Mouse (Mus musculus): ENCODE results near the gene Lnx2. TPM values are rescaled to one million over a fixed set of nuclear protein-coding genes. Genes with fewer than 3 reads are reported as not detected.

Gene Lnx2
- polyA plus RNA-seq, 1 experiment, result 3.7 TPM

- H3K36me3 ChIP-seq (ENCODE audit: control insufficient read depth, insufficient read depth), result no peaks in the 10 kb centered on the region
- H3K27me3 ChIP-seq (ENCODE audit: control insufficient read depth, insufficient read depth, insufficient read length), result no peaks in the 10 kb centered on the region
- TF ChIP-seq CEBPB (IDR thresholded peaks at IDR 0.05; ENCODE audit: low read depth) (no peak), MYOG (IDR thresholded peaks at IDR 0.05; ENCODE audit: control insufficient read depth, extremely low read depth, insufficient read length) (no peak), MAX (IDR thresholded peaks at IDR 0.05) (peak; percentile 35), FOSL1 (IDR thresholded peaks at IDR 0.05; ENCODE audit: insufficient read depth, low read length, poor library complexity, severe bottlenecking) (peak; percentile 21)
- no peaks in the 10 kb centered on the region for H3K79me3 ChIP-seq (ENCODE audit: low read depth)
- no peaks in the 10 kb centered on the region for H3K79me2 ChIP-seq (ENCODE audit: control insufficient read depth, insufficient read depth)
- H3K4me3 ChIP-seq (ENCODE audit: insufficient read depth, poor library complexity, severe bottlenecking), result peak overlapping the region; percentile 14
- no peak overlapping the region for H3ac ChIP-seq (ENCODE audit: control insufficient read depth, insufficient read length, low read depth)
Measured at GRCm38 (mm10) chr5:146993509-146993908, 82.9 kb downstream of the Lnx2 start.

GRCm38 (mm10) chr5:146989051-146989450 is 87.3 kb downstream of the Lnx2 start:
- Histone ChIP-seq H3K27me3 (ENCODE audit: control insufficient read depth, insufficient read depth, insufficient read length) (no peaks in the 10 kb centered on the region), H3K79me3 (ENCODE audit: low read depth) (no peaks in the 10 kb centered on the region), H3K4me3 (ENCODE audit: insufficient read depth, poor library complexity, severe bottlenecking) (no peak overlapping the region), H3K79me2 (ENCODE audit: control insufficient read depth, insufficient read depth) (no peaks in the 10 kb centered on the region), H3K36me3 (ENCODE audit: control insufficient read depth, insufficient read depth) (no peaks in the 10 kb centered on the region), H3ac (ENCODE audit: control insufficient read depth, insufficient read length, low read depth) (no peak overlapping the region)
- TF ChIP-seq MAX (IDR thresholded peaks at IDR 0.05), result no peak
- TF ChIP-seq CEBPB (IDR thresholded peaks at IDR 0.05; ENCODE audit: low read depth), result no peak
- no peak for TF ChIP-seq MYOG (IDR thresholded peaks at IDR 0.05; ENCODE audit: control insufficient read depth, extremely low read depth, insufficient read length)
- no peak for TF ChIP-seq MYOD1 (IDR thresholded peaks at IDR 0.05; ENCODE audit: control insufficient read depth, insufficient read length, low read depth)
- no peak for TF ChIP-seq CTCF (IDR thresholded peaks at IDR 0.05; ENCODE audit: control insufficient read depth, insufficient read depth, insufficient read length)
- TF ChIP-seq FOSL1 (IDR thresholded peaks at IDR 0.05; ENCODE audit: insufficient read depth, low read length, poor library complexity, severe bottlenecking), result no peak
- TF ChIP-seq USF1 (IDR thresholded peaks at IDR 0.05; ENCODE audit: low read depth), result no peak

DNA sequence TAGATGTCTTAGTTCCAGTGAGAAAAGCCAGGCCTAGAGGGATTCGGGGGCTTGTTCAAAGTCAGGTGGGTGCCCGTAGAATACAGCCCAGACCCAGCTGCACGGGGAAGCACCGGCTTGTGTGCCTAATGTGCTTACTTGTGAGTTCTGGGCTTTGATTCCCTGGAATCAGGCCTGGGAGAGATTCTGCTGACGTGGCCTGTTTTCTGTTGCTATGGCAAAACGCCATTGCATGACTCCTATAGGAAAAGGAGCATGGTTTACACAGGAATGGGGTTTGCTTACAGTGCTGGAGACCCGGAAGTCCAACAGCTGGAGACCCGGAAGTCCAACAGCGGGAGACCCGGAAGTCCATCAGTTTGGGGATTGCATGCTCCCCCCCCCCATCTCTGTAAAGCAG is 88.8 kb downstream of the Lnx2 start:
- Histone ChIP-seq H3K79me2 (ENCODE audit: control insufficient read depth, insufficient read depth) (no peaks in the 10 kb centered on the region), H3ac (ENCODE audit: control insufficient read depth, insufficient read length, low read depth) (no peak overlapping the region), H3K36me3 (ENCODE audit: control insufficient read depth, insufficient read depth) (no peaks in the 10 kb centered on the region), H3K79me3 (ENCODE audit: low read depth) (no peaks in the 10 kb centered on the region), H3K27me3 (ENCODE audit: control insufficient read depth, insufficient read depth, insufficient read length) (no peaks in the 10 kb centered on the region), H3K4me3 (ENCODE audit: insufficient read depth, poor library complexity, severe bottlenecking) (no peak overlapping the region)
- no peak for TF ChIP-seq MYOG (IDR thresholded peaks at IDR 0.05; ENCODE audit: control insufficient read depth, extremely low read depth, insufficient read length)
- TF ChIP-seq USF1 (IDR thresholded peaks at IDR 0.05; ENCODE audit: low read depth), result no peak
- TF ChIP-seq MAX (IDR thresholded peaks at IDR 0.05), result no peak
- no peak for TF ChIP-seq FOSL1 (IDR thresholded peaks at IDR 0.05; ENCODE audit: insufficient read depth, low read length, poor library complexity, severe bottlenecking)

DNA sequence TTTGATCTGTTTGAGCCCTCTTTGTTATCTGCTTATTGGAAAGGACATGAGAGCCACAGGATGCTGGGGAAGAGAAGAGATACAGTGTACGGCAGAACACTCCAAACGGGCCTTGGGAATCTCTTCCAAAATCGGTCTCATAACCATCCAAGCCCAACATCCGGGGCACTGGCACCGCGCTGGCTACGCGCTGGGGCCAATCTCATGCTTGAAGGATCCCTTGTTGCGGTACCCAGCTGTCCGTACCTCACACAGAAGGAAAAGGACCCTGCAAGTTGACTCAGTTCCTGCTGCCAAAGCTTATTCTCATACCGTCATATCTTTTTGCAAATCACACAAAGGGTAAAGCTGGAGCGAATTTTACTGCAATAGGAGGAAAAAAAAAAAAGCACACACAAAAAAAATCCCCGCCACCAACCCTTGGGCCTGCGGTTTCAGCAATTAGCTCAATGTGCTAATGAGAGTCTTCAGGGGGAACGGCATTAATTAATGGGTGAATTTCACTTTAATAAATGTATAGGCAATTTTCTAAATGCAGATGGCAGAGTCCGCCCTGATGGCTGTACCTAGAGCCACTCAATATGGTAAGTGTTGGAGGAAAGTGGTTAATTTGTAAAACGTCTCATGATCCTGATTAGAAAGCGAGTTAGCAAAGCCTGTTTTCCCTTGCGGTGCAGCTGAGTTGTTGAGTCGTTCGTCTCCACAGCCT is 90.5 kb downstream of the Lnx2 start:
- H3K36me3 ChIP-seq (ENCODE audit: control insufficient read depth, insufficient read depth), result no peaks in the 10 kb centered on the region
- H3K27me3 ChIP-seq (ENCODE audit: control insufficient read depth, insufficient read depth, insufficient read length), result peaks cover 9% of the 10 kb centered on the region
- TF ChIP-seq FOSL1 (IDR thresholded peaks at IDR 0.05; ENCODE audit: insufficient read depth, low read length, poor library complexity, severe bottlenecking) (no peak), MYOG (IDR thresholded peaks at IDR 0.05; ENCODE audit: control insufficient read depth, extremely low read depth, insufficient read length) (no peak), MAX (IDR thresholded peaks at IDR 0.05) (no peak), MYOD1 (IDR thresholded peaks at IDR 0.05; ENCODE audit: control insufficient read depth, insufficient read length, low read depth) (no peak)
- H3K4me3 ChIP-seq (ENCODE audit: insufficient read depth, poor library complexity, severe bottlenecking), result no peak overlapping the region
- H3K79me2 ChIP-seq (ENCODE audit: control insufficient read depth, insufficient read depth), result no peaks in the 10 kb centered on the region
- no peak overlapping the region for H3ac ChIP-seq (ENCODE audit: control insufficient read depth, insufficient read length, low read depth)
- H3K79me3 ChIP-seq (ENCODE audit: low read depth), result no peaks in the 10 kb centered on the region

- Histone ChIP-seq H3K4me3 (ENCODE audit: insufficient read depth, poor library complexity, severe bottlenecking) (no peak overlapping the region), H3K79me3 (ENCODE audit: low read depth) (no peaks in the 10 kb centered on the region), H3ac (ENCODE audit: control insufficient read depth, insufficient read length, low read depth) (no peak overlapping the region), H3K79me2 (ENCODE audit: control insufficient read depth, insufficient read depth) (no peaks in the 10 kb centered on the region), H3K27me3 (ENCODE audit: control insufficient read depth, insufficient read depth, insufficient read length) (peaks cover 9% of the 10 kb centered on the region), H3K36me3 (ENCODE audit: control insufficient read depth, insufficient read depth) (no peaks in the 10 kb centered on the region)
- TF ChIP-seq CTCF (IDR thresholded peaks at IDR 0.05; ENCODE audit: control insufficient read depth, insufficient read depth, insufficient read length) (peak; percentile 82), MAX (IDR thresholded peaks at IDR 0.05) (no peak), FOSL1 (IDR thresholded peaks at IDR 0.05; ENCODE audit: insufficient read depth, low read length, poor library complexity, severe bottlenecking) (no peak)
Measured at GRCm38 (mm10) chr5:146983216-146983615, 93.2 kb downstream of the Lnx2 start.

DNA sequence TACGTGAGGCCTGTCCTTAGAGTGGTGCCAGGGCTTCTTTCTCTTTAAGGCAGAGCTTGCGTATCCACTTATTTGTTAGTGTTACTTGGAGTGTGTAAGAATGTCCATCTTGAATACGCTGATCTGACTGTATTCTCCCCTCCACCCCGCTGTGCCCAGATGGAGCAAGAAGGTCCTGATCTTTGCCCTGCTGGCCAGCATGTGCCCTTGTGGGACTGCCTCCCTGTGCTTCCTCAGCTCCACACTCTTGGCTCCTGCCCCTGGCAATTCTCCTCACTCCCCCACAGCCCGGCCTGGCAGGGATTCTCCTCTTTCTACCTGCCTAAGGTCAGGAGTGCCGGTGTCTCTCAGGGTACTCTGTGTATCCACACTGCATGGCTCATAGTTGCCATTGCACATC is 95.0 kb downstream of the Lnx2 start:
- H3K79me3 ChIP-seq (ENCODE audit: low read depth), result no peaks in the 10 kb centered on the region
- no peaks in the 10 kb centered on the region for H3K36me3 ChIP-seq (ENCODE audit: control insufficient read depth, insufficient read depth)
- H3ac ChIP-seq (ENCODE audit: control insufficient read depth, insufficient read length, low read depth), result no peak overlapping the region
- no peak for TF ChIP-seq USF1 (IDR thresholded peaks at IDR 0.05; ENCODE audit: low read depth)
- TF ChIP-seq CEBPB (IDR thresholded peaks at IDR 0.05; ENCODE audit: low read depth), result no peak
- TF ChIP-seq MYOG (IDR thresholded peaks at IDR 0.05; ENCODE audit: control insufficient read depth, extremely low read depth, insufficient read length), result no peak
- no peak for TF ChIP-seq MAX (IDR thresholded peaks at IDR 0.05)
- TF ChIP-seq FOSL1 (IDR thresholded peaks at IDR 0.05; ENCODE audit: insufficient read depth, low read length, poor library complexity, severe bottlenecking), result no peak
- TF ChIP-seq CTCF (IDR thresholded peaks at IDR 0.05; ENCODE audit: control insufficient read depth, insufficient read depth, insufficient read length), result no peak
- no peak for TF ChIP-seq MYOD1 (IDR thresholded peaks at IDR 0.05; ENCODE audit: control insufficient read depth, insufficient read length, low read depth)
- no peaks in the 10 kb centered on the region for H3K79me2 ChIP-seq (ENCODE audit: control insufficient read depth, insufficient read depth)
- peaks cover 9% of the 10 kb centered on the region for H3K27me3 ChIP-seq (ENCODE audit: control insufficient read depth, insufficient read depth, insufficient read length)
- H3K4me3 ChIP-seq (ENCODE audit: insufficient read depth, poor library complexity, severe bottlenecking), result no peak overlapping the region

All from C2C12 (cell line).